Mouse (Mus musculus): Measurements from ENCODE around the gene Lrp6.

Gene Lrp6

GRCm38 (mm10) chr6:134575288-134575741 lies 8.6 kb upstream of the Lrp6 start:
- DNase-seq (ENCODE audit: low read depth), result no peak

DNA sequence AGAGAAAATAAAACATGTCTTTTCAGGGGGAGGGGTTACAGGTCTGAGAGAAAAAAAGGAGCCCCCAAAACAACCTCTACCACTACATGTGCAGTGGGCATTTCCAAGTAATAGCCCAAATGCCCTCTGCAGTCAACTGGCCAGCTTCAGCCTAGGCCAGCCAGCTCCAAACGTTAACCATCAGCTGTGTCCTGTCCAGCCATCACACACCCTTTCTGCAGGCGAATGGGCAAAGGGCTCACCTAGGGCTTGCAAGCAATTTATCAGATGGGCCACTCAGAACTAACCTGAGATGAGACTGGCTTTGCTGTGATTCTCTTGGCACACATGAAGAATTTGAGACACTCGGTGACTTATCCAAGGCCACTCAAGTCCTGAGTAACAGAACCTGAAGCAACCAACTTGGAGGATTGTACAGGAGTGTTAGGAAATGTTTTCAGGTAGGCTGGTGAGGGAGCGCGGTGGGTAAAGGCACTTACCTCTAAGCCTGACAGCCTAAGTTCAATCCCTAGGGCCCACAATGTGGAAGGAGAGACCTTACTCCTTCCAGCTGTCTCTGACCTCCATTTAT lies 1.3 kb upstream of the Lrp6 start:
- DNase-seq (ENCODE audit: low read depth), result no peak

- DNase-seq (ENCODE audit: low read depth), result no peak
Measured at GRCm38 (mm10) chr6:134566248-134566817, 432 bp downstream of the Lrp6 start.

GRCm38 (mm10) chr6:134565606-134566247 lies 1.0 kb downstream of the Lrp6 start:
- DNase-seq (ENCODE audit: low read depth), result no peak

DNA sequence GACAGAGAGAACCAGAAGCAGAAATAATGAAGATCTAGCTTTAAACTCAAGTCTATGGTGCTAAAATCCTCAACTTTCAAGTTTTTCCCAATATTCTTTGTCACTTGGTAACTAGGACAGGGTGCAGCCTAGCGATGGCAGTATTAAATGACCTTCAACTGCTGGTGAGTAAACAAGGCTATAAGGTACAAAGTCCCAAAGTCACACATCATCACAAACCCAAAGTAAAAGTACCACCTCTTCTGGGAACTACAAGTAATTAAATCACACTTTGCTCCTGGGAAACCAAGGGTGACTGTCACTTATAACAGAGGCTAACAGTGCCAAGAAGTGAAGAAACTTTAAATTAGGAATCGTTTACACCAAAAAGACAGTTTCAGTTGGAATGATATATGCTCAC lies 2.2 kb downstream of the Lrp6 start:
- no peak for DNase-seq (ENCODE audit: low read depth)

DNA sequence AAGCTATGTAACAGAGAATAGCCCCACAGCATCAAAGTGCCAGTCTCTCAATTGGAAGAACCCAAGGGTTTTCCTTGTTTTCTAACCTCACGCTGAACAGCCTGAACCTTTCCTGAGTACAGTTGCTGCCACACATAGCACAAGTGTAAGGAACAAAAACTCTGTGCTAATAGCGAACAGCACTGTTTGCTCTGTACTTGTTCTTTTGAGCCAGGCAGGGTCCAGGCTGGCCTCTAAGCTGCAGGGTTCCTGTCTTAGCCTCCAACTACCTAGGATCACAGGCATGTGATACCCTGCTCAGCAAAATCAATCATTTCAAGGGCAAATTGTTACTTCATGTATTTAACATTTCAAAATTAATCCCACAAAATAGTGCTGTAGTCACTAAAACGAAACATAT lies 7.1 kb downstream of the Lrp6 start:
- DNase-seq (ENCODE audit: low read depth), result no peak

- DNase-seq (ENCODE audit: low read depth), result no peak
Measured at GRCm38 (mm10) chr6:134558546-134559129, 8.1 kb downstream of the Lrp6 start.

DNA sequence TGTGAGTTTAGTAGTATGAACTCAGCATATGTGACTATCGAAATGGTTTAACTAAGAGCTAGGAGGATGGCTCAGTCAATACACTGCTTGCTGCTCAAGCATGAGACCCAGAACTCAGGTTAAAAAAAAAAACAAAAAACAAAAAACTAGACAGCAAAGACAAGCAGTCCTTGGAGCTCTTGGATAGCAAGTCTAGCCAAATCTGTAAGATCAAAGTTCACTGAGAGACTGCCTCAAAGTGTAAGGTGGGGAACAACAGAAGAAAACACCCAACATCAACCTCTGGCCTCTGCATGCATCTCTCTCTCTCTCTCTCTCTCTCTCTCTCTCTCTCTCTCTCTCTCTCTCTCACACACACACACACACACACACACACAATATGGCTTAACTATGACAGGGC lies 9.7 kb downstream of the Lrp6 start:
- DNase-seq (ENCODE audit: low read depth), result no peak

DNA sequence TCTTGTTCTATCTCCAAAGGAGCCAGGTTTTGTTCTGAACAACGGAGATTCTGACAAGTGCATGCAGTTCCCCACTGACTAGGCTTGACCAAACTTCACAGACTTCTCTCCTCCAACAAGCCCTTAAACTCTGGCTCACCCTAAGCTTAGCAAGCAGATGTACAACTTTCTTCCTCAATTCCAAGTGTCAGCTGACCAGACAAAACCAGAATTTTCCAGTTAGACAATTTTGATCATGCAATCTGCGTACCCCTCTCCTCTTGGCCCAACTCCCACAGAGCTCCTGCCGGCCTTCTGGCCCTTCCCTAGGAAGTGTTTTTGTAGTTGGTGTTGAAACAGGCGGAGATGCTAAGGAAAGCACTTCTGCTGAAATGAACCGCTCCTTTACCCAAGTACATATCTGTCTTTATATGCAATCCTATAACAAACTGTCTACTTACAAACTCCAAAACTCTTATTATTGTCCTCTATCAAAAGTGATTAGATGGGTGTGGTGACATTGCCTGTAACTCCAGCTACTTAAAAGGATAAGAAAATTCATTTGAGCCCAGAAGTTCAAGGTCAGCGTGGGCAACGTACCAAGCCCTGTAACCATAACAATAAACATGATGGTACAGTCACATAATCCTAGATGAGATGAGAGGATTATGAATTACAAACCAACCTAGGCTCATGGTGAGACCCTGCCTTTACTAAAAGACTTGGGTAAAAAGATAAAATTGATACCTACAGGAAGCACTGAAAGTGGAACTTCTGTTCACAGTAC lies 10.4 kb downstream of the Lrp6 start:
- DNase-seq (ENCODE audit: low read depth), result no peak

DNA sequence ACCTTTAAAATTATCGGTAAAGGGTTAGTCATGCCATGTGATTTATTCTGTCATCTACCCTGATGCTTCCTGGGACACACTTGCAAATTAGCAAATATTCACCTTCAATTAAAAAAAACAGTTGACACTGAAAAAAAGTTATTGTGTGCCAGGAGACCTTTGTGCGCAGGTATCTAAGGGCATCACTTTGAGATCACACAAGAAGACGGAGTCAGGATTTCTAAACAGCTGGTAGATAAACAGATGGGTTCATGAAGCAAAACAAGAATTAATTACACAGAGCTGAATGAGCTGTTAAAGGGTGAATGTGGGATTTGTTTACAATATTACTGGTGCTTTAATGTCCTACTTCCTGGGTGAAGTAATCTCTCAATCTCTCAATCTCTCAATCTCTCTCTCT lies 11.6 kb downstream of the Lrp6 start:
- DNase-seq (ENCODE audit: low read depth), result no peak

GRCm38 (mm10) chr6:134554230-134554629 lies 12.5 kb downstream of the Lrp6 start:
- DNase-seq (ENCODE audit: low read depth), result no peak

GRCm38 (mm10) chr6:134551007-134551406 lies 15.8 kb downstream of the Lrp6 start:
- no peak for DNase-seq (ENCODE audit: low read depth)

DNA sequence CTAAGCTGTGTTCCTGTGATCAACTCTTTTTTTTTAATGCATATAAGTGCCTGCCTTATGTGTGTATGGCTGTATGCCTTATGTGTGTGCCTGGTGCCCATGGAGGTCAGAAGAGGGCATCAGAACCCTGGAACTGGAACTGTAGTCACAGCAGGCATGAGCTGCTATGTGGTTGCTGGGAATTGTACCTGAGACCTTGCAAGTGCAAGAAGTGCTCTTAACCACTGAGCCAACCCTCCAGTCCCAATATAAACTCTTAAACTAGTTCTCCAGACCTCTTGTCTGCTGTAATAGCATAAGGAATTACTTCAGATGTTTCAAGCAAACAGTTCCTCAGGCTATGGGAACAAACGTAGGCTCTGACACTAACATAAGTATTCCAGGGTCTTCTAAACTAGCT lies 16.4 kb downstream of the Lrp6 start:
- DNase-seq (ENCODE audit: low read depth), result no peak

GRCm38 (mm10) chr6:134544843-134545242 lies 21.9 kb downstream of the Lrp6 start:
- no peak for DNase-seq (ENCODE audit: low read depth)

DNA sequence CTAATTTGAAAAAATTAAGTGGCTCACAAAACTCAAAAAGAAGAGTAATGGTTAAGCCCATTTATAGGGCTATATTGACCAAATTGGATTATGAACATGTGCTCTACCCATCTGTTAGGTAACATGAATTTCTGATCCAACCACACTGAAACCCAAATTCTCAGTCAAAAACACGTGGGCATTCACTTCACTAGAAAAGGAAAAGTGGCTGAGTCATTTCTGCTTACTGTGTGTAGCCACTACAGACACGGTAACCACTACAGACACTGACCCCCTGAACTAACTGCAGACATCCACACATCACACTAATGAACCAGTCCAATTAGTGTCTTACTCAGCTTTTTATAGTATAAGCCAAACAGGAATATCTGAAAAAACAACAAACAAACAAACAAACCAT lies 22.7 kb downstream of the Lrp6 start:
- DNase-seq (ENCODE audit: low read depth), result no peak

- no peak for DNase-seq (ENCODE audit: low read depth)
Measured at GRCm38 (mm10) chr6:134543607-134544006, 23.2 kb downstream of the Lrp6 start.

- DNase-seq (ENCODE audit: low read depth), result no peak
Measured at GRCm38 (mm10) chr6:134542374-134542773, 24.4 kb downstream of the Lrp6 start.

DNA sequence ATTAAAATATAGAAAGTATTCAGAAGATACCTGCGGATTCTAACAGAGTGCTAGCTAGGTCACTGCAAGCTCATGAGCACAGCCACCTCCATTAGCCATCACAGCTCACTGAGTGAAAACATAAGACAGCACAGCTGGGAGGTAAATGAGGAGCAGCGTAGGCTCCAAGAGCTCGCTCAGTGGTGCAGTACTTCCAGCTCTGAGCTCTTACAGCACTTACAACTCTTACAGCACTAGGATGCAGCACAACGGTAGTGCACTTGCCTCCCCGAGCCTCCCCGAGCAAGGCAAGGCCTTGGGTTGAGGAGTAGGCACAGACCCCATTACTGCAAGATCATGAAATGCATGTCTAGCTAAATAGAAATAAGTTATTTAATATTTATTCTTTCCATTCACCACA lies 26.6 kb downstream of the Lrp6 start:
- no peak for DNase-seq (ENCODE audit: low read depth)

DNA sequence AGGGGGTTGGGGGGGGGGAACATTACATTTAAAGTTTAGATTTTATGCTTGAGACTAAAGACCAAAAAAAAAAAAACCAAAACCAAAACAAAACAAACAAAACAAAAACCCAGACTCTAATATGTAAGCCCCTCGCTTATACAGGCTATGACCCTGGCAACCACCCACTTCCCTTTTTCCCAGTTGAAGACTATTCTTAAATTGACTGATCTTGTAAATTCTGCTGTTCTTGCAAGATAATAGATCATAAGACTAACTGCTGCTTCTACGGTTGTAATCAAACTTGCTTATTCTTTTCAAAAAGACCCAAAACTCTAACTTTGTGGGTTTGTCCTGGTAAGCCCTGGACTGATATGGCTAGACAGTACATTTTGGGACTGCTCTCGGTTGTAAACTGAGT lies 27.3 kb downstream of the Lrp6 start:
- no peak for DNase-seq (ENCODE audit: low read depth)

DNA sequence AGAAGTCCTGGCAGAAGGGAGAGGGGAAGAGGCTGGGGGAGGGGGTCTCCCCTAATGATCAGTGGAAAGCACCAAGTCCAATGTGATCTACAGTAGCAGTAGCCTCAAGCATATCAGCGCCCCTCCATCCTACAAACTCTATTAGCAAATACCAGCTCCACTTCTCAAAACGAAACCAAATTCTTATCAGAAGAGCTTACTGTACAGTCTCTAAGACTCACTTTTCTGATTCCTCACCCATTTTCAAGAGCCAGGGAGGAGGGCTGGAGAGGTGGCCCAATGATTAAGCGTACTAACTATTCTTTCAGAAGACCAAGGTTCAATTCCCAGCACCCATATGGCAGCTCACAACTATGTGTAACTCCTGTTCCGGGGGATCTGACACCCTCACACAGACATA lies 28.0 kb downstream of the Lrp6 start:
- no peak for DNase-seq (ENCODE audit: low read depth)

DNA sequence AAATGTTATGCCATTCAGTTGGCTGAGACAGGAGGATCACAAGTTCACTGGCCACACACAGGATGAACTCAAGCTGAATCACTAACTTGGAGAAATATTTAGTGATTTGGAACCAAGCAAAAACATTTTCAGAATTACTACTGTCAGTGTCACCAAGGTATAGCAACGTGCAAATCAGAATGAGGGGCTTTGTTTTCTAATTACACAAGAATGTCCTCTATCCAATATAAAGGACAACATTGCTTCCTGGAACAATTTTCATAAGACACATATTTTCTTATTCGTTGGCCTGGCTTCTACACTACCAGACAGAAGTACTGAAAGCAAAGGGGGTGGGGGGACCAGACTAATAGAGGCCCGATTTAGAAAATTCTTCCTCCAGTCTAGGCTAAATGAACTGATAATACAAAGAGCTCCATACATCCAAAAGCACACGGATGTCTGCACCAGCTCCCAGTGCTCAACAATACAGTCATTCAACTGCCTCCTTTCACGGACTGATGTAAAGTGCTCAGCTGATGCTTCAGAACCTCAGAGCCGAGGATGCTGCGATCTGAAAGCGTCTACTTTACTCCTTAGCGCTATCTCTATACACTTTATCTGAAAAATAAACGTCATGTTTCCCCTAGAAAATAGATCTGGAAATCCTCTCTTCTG lies 29.2 kb downstream of the Lrp6 start:
- DNase-seq (ENCODE audit: low read depth), result no peak

DNA sequence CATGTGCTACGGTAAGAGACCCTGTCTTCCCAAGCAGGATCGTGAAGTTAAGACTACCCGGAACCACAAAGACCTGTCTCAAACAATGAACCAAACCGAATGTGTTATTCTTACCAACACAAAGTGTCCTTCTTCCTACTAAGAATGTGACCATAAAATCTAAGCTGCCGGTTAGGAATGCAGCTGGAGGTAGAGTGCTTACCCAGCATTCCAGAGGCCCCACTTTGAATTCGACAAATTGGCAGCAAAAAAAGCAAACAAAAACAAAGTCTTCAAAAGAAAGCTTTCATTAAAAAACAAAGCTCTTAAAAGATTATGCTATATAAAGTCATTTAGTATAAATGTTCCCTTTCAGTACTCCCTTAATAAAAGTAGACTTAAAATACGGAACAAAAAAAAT lies 31.6 kb downstream of the Lrp6 start:
- no peak for DNase-seq (ENCODE audit: low read depth)
